Mouse (Mus musculus) megakaryocyte-erythroid progenitor cell, adult 5-6 weeks (primary cell): Measurements from ENCODE around the gene Tmem269. TPM values are rescaled to one million over a fixed set of nuclear protein-coding genes. Genes with fewer than 3 reads are reported as not detected.

Experiments used
- total RNA-seq, 2 experiments: library from RNA; stranded (forward) in 1 of 2; stranded (reverse) in 1 of 2; fragments of 200-1000, 215-1000 nt in 1 of 2; fragments of >200 nt in 1 of 2; fragmentation: Nextera tagmentation in 1 of 2; gene quantifications; 2 replicates each; pipeline ENCODE4 v1.2.3; 2014 to 2017

The Tmem269 gene
- total RNA-seq, 2 experiments from 2014 or later, result not detected

Other genes starting within 250 kb of the Tmem269 start
- gene Slc2a1, start 109.5 kb downstream of the Tmem269 start, total RNA-seq (2014; fragmentation: Nextera tagmentation), result 0.98 and 2.6 TPM in 2 replicates
- gene Slc2a1, start 109.5 kb downstream of the Tmem269 start, total RNA-seq (2017), result 2.1 and 5.0 TPM in 2 replicates
- gene Zfp691, start 44.0 kb downstream of the Tmem269 start, total RNA-seq (2014; fragmentation: Nextera tagmentation), result 44.4 and 47.3 TPM in 2 replicates
- 6.5 and 8.1 TPM in 2 replicates for gene Zfp691, start 44.0 kb downstream of the Tmem269 start, total RNA-seq (2017)
- gene Ermap, start 28.2 kb downstream of the Tmem269 start, total RNA-seq (2014; fragmentation: Nextera tagmentation), result 505 and 531 TPM in 2 replicates
- 220 and 292 TPM in 2 replicates for gene Ermap, start 28.2 kb downstream of the Tmem269 start, total RNA-seq (2017)
- gene Svbp, start 22.9 kb downstream of the Tmem269 start, total RNA-seq (2014; fragmentation: Nextera tagmentation), result 107 and 124 TPM in 2 replicates
- gene Svbp, start 22.9 kb downstream of the Tmem269 start, total RNA-seq (2017), result 47.7 and 52.9 TPM in 2 replicates
- gene AU022252, start 14.5 kb upstream of the Tmem269 start, total RNA-seq (2014; fragmentation: Nextera tagmentation), result 9.7 and 17.1 TPM in 2 replicates
- gene AU022252, start 14.5 kb upstream of the Tmem269 start, total RNA-seq (2017), result 6.2 and 18.2 TPM in 2 replicates
- 9.5 and 14.0 TPM in 2 replicates for gene P3h1, start 14.7 kb upstream of the Tmem269 start, total RNA-seq (2014; fragmentation: Nextera tagmentation)
- 11.0 and 12.8 TPM in 2 replicates for gene P3h1, start 14.7 kb upstream of the Tmem269 start, total RNA-seq (2017)
- not detected in 2 replicates for gene Cldn19, start 37.2 kb upstream of the Tmem269 start, total RNA-seq (2014; fragmentation: Nextera tagmentation)
- gene Cldn19, start 37.2 kb upstream of the Tmem269 start, total RNA-seq (2017), result not detected in 2 replicates
- 1,098 and 1,257 TPM in 2 replicates for gene Ybx1, start 76.4 kb upstream of the Tmem269 start, total RNA-seq (2014; fragmentation: Nextera tagmentation)
- gene Ybx1, start 76.4 kb upstream of the Tmem269 start, total RNA-seq (2017), result 1,610 and 1,654 TPM in 2 replicates
- 158 and 164 TPM in 2 replicates for gene Ppih, start 102.3 kb upstream of the Tmem269 start, total RNA-seq (2014; fragmentation: Nextera tagmentation)
- 164 and 168 TPM in 2 replicates for gene Ppih, start 102.3 kb upstream of the Tmem269 start, total RNA-seq (2017)
- gene Ccdc30, start 197.3 kb upstream of the Tmem269 start, total RNA-seq (2014; fragmentation: Nextera tagmentation), result 0.27 TPM in 1 of 2 replicates, not detected in the other
- gene Ccdc30, start 197.3 kb upstream of the Tmem269 start, total RNA-seq (2017), result 0.50 and 2.9 TPM in 2 replicates
- 6.3 and 13.0 TPM in 2 replicates for gene Ppcs, start 204.2 kb upstream of the Tmem269 start, total RNA-seq (2014; fragmentation: Nextera tagmentation)
- gene Ppcs, start 204.2 kb upstream of the Tmem269 start, total RNA-seq (2017), result 3.8 and 4.8 TPM in 2 replicates
- gene Zmynd12, start 204.6 kb upstream of the Tmem269 start, total RNA-seq (2014; fragmentation: Nextera tagmentation), result not detected in 2 replicates
- not detected in 2 replicates for gene Zmynd12, start 204.6 kb upstream of the Tmem269 start, total RNA-seq (2017)